Mouse (Mus musculus): ENCODE results near the gene Magix. TPM values are rescaled to one million over a fixed set of nuclear protein-coding genes. Genes with fewer than 3 reads are reported as not detected.

Magix gene
- polyA plus RNA-seq, 1 experiment from 2014 or later = 0.13 TPM

- no peaks in the 10 kb centered on the region; the same call in 1 of the 2 replicates for H3K36me3 ChIP-seq (ENCODE audit: control insufficient read depth, insufficient read depth, low read length)
- H3K4me1 ChIP-seq (ENCODE audit: control insufficient read depth, insufficient read depth, low read length) = peaks cover 4% of the 10 kb centered on the region; the same call in 1 of the 2 replicates
- H3K9ac ChIP-seq (ENCODE audit: low read depth, low read length) = no peak overlapping the region
- H3K4me3 ChIP-seq (ENCODE audit: low read depth, low read length) = no peak overlapping the region
- no peak for ATAC-seq
- no peaks in the 10 kb centered on the region for H3K9me3 ChIP-seq (replicated peaks; ENCODE audit: control insufficient read depth, low read length, poor library complexity, severe bottlenecking)
- no peaks in the 10 kb centered on the region for H3K27me3 ChIP-seq (ENCODE audit: control insufficient read depth, insufficient read depth, low read depth, low read length)
- no peak overlapping the region for H3K4me2 ChIP-seq (ENCODE audit: low read length)
- no peak overlapping the region for H3K27ac ChIP-seq (ENCODE audit: low read length)
- 25% methylated on average over 5 of the region's 5 CpGs for WGBS
These were observed 35.7 kb downstream of the Magix start for GRCm38 (mm10) chrX:7645349-7645748.

GRCm38 (mm10) chrX:7640785-7641184, 40.3 kb downstream of the Magix start:
- Histone ChIP-seq H3K4me2 (ENCODE audit: low read length) (peak overlapping the region; percentile 72), H3K9ac (ENCODE audit: low read depth, low read length) (peak overlapping the region; percentile 31), H3K27ac (ENCODE audit: low read length) (no peak overlapping the region), H3K36me3 (ENCODE audit: control insufficient read depth, insufficient read depth, low read length) (no peaks in the 10 kb centered on the region; the same call in 1 of the 2 replicates), H3K9me3 (replicated peaks; ENCODE audit: control insufficient read depth, low read length, poor library complexity, severe bottlenecking) (no peaks in the 10 kb centered on the region; the same call in 1 of the 2 replicates), H3K27me3 (ENCODE audit: control insufficient read depth, insufficient read depth, low read depth, low read length) (no peaks in the 10 kb centered on the region), H3K4me3 (ENCODE audit: low read depth, low read length) (peak overlapping the region; percentile 21), H3K4me1 (ENCODE audit: control insufficient read depth, insufficient read depth, low read length) (peaks cover 4% of the 10 kb centered on the region; the same call in 1 of the 2 replicates)
- 50% methylated on average over 11 of the region's 12 CpGs for WGBS
- ATAC-seq = no peak

GRCm38 (mm10) chrX:7639536-7640325, 41.3 kb downstream of the Magix start:
- ATAC-seq = peak; percentile 22; the same call in 1 of the 2 replicates
- H3K4me1 ChIP-seq (ENCODE audit: control insufficient read depth, insufficient read depth, low read length) = peaks cover 4% of the 10 kb centered on the region; the same call in 1 of the 2 replicates
- H3K27me3 ChIP-seq (ENCODE audit: control insufficient read depth, insufficient read depth, low read depth, low read length) = no peaks in the 10 kb centered on the region
- peak overlapping the region; percentile 72 for H3K4me2 ChIP-seq (ENCODE audit: low read length)
- peak overlapping the region; percentile 49 for H3K4me3 ChIP-seq (ENCODE audit: low read depth, low read length)
- 19% methylated on average over 13 of the region's 13 CpGs for WGBS
- H3K9ac ChIP-seq (ENCODE audit: low read depth, low read length) = peak overlapping the region; percentile 78
- no peaks in the 10 kb centered on the region; the same call in 1 of the 2 replicates for H3K36me3 ChIP-seq (ENCODE audit: control insufficient read depth, insufficient read depth, low read length)
- no peaks in the 10 kb centered on the region; the same call in 1 of the 2 replicates for H3K9me3 ChIP-seq (replicated peaks; ENCODE audit: control insufficient read depth, low read length, poor library complexity, severe bottlenecking)
- H3K27ac ChIP-seq (ENCODE audit: low read length) = peak overlapping the region; percentile 87

- peak; percentile 91 for ATAC-seq
- 26% methylated on average over 28 of the region's 42 CpGs for WGBS
These were observed 42.5 kb downstream of the Magix start, which contains the start of gene Syp for GRCm38 (mm10) chrX:7638401-7639091. Gene Syp (plus strand): TSS chrX:7638471.

GRCm38 (mm10) chrX:7635101-7635500, 46.0 kb downstream of the Magix start:
- Histone ChIP-seq H3K4me1 (ENCODE audit: control insufficient read depth, insufficient read depth, low read length) (no peaks in the 10 kb centered on the region), H3K4me2 (ENCODE audit: low read length) (no peak overlapping the region), H3K4me3 (ENCODE audit: low read depth, low read length) (no peak overlapping the region), H3K9ac (ENCODE audit: low read depth, low read length) (no peak overlapping the region), H3K27me3 (ENCODE audit: control insufficient read depth, insufficient read depth, low read depth, low read length) (no peaks in the 10 kb centered on the region), H3K9me3 (replicated peaks; ENCODE audit: control insufficient read depth, low read length, poor library complexity, severe bottlenecking) (no peaks in the 10 kb centered on the region; the same call in 1 of the 2 replicates), H3K27ac (ENCODE audit: low read length) (no peak overlapping the region), H3K36me3 (ENCODE audit: control insufficient read depth, insufficient read depth, low read length) (no peaks in the 10 kb centered on the region)
- WGBS = 72% methylated on average over 3 of the region's 3 CpGs
- ATAC-seq = no peak

More at GRCm38 (mm10) chrX:7638401-7639091, 42.5 kb downstream of the Magix start, which contains the start of gene Syp:
- Histone ChIP-seq H3K4me3 (ENCODE audit: low read depth, low read length) (peak within 1 kb of the TSS; percentile 49), H3K9me3 (replicated peaks; ENCODE audit: control insufficient read depth, low read length, poor library complexity, severe bottlenecking) (no peaks in the 10 kb centered on the region; the same call in 1 of the 2 replicates), H3K4me2 (ENCODE audit: low read length) (peak within 1 kb of the TSS; percentile 72), H3K27me3 (ENCODE audit: control insufficient read depth, insufficient read depth, low read depth, low read length) (no peaks in the 10 kb centered on the region), H3K27ac (ENCODE audit: low read length) (peak within 1 kb of the TSS; percentile 87), H3K36me3 (ENCODE audit: control insufficient read depth, insufficient read depth, low read length) (no peaks in the 10 kb centered on the region), H3K9ac (ENCODE audit: low read depth, low read length) (peak within 1 kb of the TSS; percentile 78), H3K4me1 (ENCODE audit: control insufficient read depth, insufficient read depth, low read length) (peaks cover 4% of the 10 kb centered on the region; the same call in 1 of the 2 replicates)

GRCm38 (mm10) chrX:7632560-7632959, 48.5 kb downstream of the Magix start:
- no peaks in the 10 kb centered on the region for H3K27me3 ChIP-seq (ENCODE audit: control insufficient read depth, insufficient read depth, low read depth, low read length)
- no peak overlapping the region for H3K4me3 ChIP-seq (ENCODE audit: low read depth, low read length)
- whole genome bisulfite sequencing = 93% methylated on average over 6 of the region's 6 CpGs
- H3K9ac ChIP-seq (ENCODE audit: low read depth, low read length) = no peak overlapping the region
- no peak for ATAC-seq
- no peaks in the 10 kb centered on the region; the same call in 1 of the 2 replicates for H3K9me3 ChIP-seq (replicated peaks; ENCODE audit: control insufficient read depth, low read length, poor library complexity, severe bottlenecking)
- no peak overlapping the region for H3K27ac ChIP-seq (ENCODE audit: low read length)
- no peaks in the 10 kb centered on the region for H3K4me1 ChIP-seq (ENCODE audit: control insufficient read depth, insufficient read depth, low read length)
- no peaks in the 10 kb centered on the region for H3K36me3 ChIP-seq (ENCODE audit: control insufficient read depth, insufficient read depth, low read length)
- no peak overlapping the region for H3K4me2 ChIP-seq (ENCODE audit: low read length)

Other genes with a start within 250 kb of the Magix start
- 0.15 TPM in 1 of 2 replicates, not detected in the other for gene Foxp3, start 107.6 kb downstream of the Magix start, polyA plus RNA-seq (2015; fragmentation: Nextera tagmentation; extraction: Ambion mirVana)
- gene Ppp1r3f, start 107.0 kb downstream of the Magix start, polyA plus RNA-seq (2015; fragmentation: Nextera tagmentation; extraction: Ambion mirVana) = 7.6 and 7.8 TPM in 2 replicates
- gene Ccdc22, start 75.7 kb downstream of the Magix start, polyA plus RNA-seq (2015; fragmentation: Nextera tagmentation; extraction: Ambion mirVana) = 29.8 and 30.9 TPM in 2 replicates
- gene Cacna1f, start 74.2 kb downstream of the Magix start, polyA plus RNA-seq (2015; fragmentation: Nextera tagmentation; extraction: Ambion mirVana) = 0.22 and 0.49 TPM in 2 replicates
- gene Syp, start 42.8 kb downstream of the Magix start, polyA plus RNA-seq (2015; fragmentation: Nextera tagmentation; extraction: Ambion mirVana) = 197 and 246 TPM in 2 replicates
- gene Prickle3, start 24.0 kb downstream of the Magix start, polyA plus RNA-seq (2015; fragmentation: Nextera tagmentation; extraction: Ambion mirVana) = 1.5 and 1.9 TPM in 2 replicates
- gene Plp2, start 9.9 kb downstream of the Magix start, polyA plus RNA-seq (2015; fragmentation: Nextera tagmentation; extraction: Ambion mirVana) = 13.9 and 18.3 TPM in 2 replicates
- 49.0 and 49.9 TPM in 2 replicates for gene Gpkow, start 15.9 kb upstream of the Magix start, polyA plus RNA-seq (2015; fragmentation: Nextera tagmentation; extraction: Ambion mirVana)
- gene Wdr45, start 33.1 kb upstream of the Magix start, polyA plus RNA-seq (2015; fragmentation: Nextera tagmentation; extraction: Ambion mirVana) = 29.9 and 30.8 TPM in 2 replicates
- gene Gm45208, start 41.0 kb upstream of the Magix start, polyA plus RNA-seq (2015; fragmentation: Nextera tagmentation; extraction: Ambion mirVana) = not detected in 2 replicates
- gene Praf2, start 47.2 kb upstream of the Magix start, polyA plus RNA-seq (2015; fragmentation: Nextera tagmentation; extraction: Ambion mirVana) = 132 and 139 TPM in 2 replicates
- 71.6 and 76.4 TPM in 2 replicates for gene Ccdc120, start 69.7 kb upstream of the Magix start, polyA plus RNA-seq (2015; fragmentation: Nextera tagmentation; extraction: Ambion mirVana)
- 19.0 and 23.3 TPM in 2 replicates for gene Tfe3, start 81.3 kb upstream of the Magix start, polyA plus RNA-seq (2015; fragmentation: Nextera tagmentation; extraction: Ambion mirVana)
- gene Gripap1, start 108.5 kb upstream of the Magix start, polyA plus RNA-seq (2015; fragmentation: Nextera tagmentation; extraction: Ambion mirVana) = 73.1 and 73.9 TPM in 2 replicates
- 3.3 and 3.8 TPM in 2 replicates for gene Kcnd1, start 141.0 kb upstream of the Magix start, polyA plus RNA-seq (2015; fragmentation: Nextera tagmentation; extraction: Ambion mirVana)
- 41.8 and 42.0 TPM in 2 replicates for gene Otud5, start 160.1 kb upstream of the Magix start, polyA plus RNA-seq (2015; fragmentation: Nextera tagmentation; extraction: Ambion mirVana)
- 23.6 and 27.2 TPM in 2 replicates for gene Pim2, start 197.0 kb upstream of the Magix start, polyA plus RNA-seq (2015; fragmentation: Nextera tagmentation; extraction: Ambion mirVana)
- 44.9 and 45.2 TPM in 2 replicates for gene Slc35a2, start 202.8 kb upstream of the Magix start, polyA plus RNA-seq (2015; fragmentation: Nextera tagmentation; extraction: Ambion mirVana)
- gene Pqbp1, start 218.0 kb upstream of the Magix start, polyA plus RNA-seq (2015; fragmentation: Nextera tagmentation; extraction: Ambion mirVana) = 228 and 250 TPM in 2 replicates
- 166 and 167 TPM in 2 replicates for gene Timm17b, start 218.1 kb upstream of the Magix start, polyA plus RNA-seq (2015; fragmentation: Nextera tagmentation; extraction: Ambion mirVana)
- gene Gm10491, start 226.6 kb upstream of the Magix start, polyA plus RNA-seq (2015; fragmentation: Nextera tagmentation; extraction: Ambion mirVana) = not detected in 2 replicates
- not detected in 2 replicates for gene Gm10490, start 228.3 kb upstream of the Magix start, polyA plus RNA-seq (2015; fragmentation: Nextera tagmentation; extraction: Ambion mirVana)
- 288 and 302 TPM in 2 replicates for gene Pcsk1n, start 238.6 kb upstream of the Magix start, polyA plus RNA-seq (2015; fragmentation: Nextera tagmentation; extraction: Ambion mirVana)
- gene Eras, start 247.4 kb upstream of the Magix start, polyA plus RNA-seq (2015; fragmentation: Nextera tagmentation; extraction: Ambion mirVana) = not detected in 2 replicates